Mouse (Mus musculus) left cerebral cortex, adult 8-10 months (tissue): Measurements from ENCODE around the gene Spred2. TPM values are rescaled to one million over a fixed set of nuclear protein-coding genes. Genes with fewer than 3 reads are reported as not detected.

Experiments used
- DNase-seq, 2 experiments: peaks; one replicate each; pipeline ENCODE4 v3.0.0; 2022; ENCODE audit warnings: low spot score in 2 of 2
- total RNA-seq, 4 experiments: library from RNA; stranded (reverse); gene quantifications; 2 replicates each; pipeline ENCODE4 v1.2.4; 2022

Spred2 gene
- total RNA-seq, 4 experiments from 2014 or later = 66.8 to 82.4 (median 72.3) TPM

DNA sequence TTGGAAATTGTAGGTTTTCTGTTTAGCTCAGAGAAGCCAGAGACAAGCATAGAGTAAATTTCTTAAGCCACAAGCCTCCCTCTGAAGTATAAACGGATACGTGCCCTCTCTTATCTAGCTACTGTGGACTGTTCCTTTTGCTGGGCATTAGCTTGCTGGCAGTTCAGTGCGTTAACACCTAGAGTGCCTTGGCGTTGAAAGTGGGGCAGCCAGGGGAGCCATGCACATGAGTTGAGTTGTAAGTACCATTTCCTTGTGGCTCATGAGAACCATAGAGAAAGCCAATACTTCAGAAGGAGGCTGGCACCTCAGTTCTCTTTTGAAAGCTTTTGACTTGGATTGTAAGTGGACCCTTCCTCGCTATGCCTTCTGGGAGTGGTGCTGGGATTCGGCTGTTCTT lies 58.6 kb downstream of the Spred2 start:
- DNase-seq = no peak

DNA sequence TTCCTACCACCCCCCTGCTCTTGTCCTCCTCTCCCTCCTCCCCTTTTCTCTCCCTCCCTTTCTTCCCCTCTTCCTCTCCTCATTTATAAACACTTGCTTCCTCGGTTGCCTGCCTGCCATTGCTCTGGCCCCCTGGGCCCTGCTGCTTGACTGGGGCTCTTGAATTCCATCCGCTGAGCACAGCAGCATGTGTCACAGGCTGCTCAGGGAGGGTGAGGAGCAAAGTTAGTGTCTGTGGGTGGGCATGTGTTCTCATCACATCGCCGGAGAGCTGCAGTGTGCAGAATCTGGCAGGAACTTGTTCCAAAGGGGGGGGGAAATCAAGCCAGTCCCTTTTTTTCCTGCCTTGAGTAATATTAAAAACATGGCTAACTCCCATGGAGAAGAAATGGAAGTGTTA lies 59.1 kb downstream of the Spred2 start:
- DNase-seq = peak in 1 of 2 experiments; percentile 56

DNA sequence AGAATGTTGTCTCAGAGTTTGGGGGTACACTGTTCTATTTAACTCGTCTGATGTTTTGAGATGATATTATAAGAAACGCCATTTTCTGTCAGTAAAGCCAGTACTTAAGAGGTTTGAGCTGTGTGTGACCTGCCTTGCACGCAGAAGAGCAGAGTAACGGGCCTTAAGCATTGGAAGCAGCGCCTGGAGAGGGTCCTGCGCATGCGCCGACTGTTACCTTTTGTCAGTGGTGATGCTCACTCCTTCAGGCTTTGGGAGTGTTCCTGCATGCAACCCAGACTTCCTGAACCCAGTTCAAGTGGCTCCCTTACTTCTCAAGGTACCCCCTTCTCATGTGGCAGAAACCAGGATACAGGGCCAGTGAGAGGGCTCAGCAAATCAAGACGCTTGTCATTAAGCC lies 59.9 kb downstream of the Spred2 start:
- DNase-seq = no peak

DNA sequence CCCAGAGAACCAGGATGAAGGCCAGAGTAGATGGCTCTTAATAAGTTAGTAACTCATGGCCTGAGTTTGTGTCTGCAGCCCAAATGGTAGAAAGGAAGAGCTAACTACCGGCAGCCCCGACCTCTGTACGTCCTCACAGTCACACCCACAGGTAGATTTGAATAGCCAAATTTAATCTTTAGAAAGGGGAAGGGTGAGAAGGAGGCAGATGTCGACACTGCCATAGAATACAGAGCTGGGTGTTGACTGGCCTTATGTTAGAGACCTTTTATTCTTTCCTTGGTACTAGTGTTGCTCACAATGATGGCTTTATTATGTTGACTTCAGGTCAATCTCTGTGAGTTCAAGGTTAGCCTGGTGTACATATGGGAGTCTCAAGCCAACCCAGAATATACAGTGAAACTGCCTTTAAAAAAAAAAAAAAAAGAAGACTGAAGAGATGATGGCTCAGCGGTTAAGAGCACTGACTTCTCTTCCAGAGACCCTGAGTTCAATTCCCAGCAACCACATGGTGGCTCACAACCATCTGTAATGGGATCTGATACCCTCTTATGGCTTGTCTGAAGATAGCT lies 61.2 kb downstream of the Spred2 start:
- DNase-seq = no peak

DNA sequence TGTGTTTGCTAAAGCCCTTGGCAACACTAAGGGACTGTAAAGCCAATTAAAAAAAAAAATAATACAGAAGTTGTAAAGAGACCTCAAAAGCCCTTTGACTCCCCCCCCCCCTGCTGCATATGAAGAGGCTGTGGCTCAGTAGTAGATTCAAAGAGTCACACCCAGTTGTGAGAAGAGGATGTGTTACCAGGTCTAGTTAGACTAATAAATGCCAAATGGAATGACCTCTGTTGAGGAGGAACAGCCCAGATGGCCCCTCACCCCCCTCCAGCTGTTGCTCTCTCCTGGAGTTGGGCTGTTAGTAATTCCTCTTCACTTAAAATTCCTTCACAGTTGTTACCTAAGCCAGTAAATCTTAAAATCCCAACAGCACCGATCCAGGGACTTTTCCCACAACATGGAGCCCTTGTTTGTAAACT lies 62.3 kb downstream of the Spred2 start:
- DNase-seq = no peak

DNA sequence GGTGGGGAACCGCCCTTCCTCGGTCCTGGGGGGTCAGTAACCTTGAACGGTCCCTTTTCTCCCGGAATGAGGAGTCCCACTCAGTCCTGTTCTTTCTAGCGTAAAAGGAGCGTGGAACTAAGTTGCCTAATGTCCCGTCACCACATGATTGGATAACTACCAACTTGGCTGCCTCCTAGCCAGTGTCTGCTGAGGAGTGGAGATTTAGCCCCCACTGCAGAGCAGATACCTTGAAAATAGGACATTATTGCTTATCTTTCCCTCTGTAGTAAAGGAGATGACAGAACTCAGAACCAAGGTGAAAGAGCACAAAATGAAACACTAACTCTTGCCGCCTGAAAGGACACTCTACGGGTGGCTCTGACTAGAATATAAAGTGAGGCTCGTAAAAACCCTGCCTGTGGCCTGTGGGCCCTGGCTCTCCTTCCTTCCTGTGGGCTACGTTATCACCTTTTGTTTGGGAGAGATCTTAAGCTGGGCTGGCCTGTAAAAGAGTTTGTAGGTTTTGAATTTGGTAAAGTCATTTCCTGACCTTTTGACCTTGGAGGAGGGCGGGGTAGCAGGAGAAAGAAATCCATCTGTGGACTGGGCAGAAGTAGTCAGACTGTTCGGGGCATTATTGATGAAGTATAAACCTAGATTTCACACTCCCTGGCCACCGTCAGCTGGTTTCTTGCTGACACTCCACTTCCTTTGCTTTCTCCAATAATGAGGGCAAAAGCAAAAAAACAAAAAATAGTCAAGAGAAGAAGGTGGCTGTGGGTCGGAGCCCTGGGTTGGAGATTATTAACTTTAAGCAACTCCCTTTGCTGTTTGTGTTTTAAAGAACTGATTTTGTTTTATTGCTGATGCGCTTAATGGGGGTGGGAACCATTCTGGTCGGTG lies 62.9 kb downstream of the Spred2 start:
- no peak for DNase-seq

DNA sequence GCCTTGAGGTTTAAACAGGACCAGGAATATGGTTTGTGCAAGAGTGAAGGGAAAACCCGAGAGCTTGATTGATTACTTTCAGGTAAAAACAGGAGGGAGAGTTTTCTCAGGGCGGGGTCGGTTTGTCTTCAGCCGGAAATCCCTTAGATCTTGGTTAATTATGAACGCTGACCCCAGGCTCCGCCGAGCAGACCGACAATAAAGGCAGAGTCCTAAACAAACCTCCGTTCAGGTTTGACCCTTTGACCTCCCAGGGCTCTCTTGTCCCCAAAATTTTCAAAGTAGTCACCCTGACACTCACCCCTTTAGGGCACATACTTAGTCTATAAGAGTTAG lies 63.5 kb downstream of the Spred2 start:
- no peak for DNase-seq

DNA sequence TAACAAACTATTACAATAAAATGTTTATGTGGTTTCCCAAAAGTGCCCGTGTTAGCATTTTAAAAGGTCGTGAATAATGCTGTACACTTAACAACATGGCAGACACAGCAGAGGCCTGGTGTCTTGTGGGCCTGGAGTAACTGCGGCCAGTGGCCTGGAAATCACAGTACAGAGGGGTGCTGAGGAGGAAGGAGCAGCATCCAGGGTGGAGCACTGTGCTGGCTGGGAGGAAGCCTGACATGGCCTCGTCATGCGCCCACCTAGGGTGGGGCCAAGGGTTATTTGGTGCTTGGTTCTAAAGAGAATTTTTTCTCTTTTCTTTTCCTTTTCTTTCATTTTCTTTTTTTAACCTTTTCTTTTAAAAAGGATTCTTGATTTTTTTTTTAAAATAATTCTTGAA lies 64.0 kb downstream of the Spred2 start:
- no peak for DNase-seq

DNA sequence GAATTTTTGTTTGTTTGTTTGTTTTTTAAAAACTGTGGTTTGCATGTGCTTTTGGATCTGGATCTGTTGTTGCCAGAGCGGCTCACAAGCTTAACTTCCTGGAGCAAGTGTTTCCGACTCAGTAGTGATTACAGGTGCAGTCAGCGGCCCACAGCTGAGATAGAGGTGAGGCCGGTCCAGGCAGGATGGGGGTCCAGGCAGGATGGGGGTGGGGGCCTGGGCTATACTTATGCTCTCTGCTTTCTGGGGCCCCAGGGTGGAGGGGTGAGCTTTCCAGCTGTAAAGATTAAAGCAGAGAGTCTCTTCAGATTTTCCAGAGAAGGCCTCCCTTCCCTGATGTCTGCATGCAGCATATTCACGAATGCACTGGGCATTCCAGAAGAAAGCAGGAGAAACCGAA lies 64.5 kb downstream of the Spred2 start:
- no peak for DNase-seq

DNA sequence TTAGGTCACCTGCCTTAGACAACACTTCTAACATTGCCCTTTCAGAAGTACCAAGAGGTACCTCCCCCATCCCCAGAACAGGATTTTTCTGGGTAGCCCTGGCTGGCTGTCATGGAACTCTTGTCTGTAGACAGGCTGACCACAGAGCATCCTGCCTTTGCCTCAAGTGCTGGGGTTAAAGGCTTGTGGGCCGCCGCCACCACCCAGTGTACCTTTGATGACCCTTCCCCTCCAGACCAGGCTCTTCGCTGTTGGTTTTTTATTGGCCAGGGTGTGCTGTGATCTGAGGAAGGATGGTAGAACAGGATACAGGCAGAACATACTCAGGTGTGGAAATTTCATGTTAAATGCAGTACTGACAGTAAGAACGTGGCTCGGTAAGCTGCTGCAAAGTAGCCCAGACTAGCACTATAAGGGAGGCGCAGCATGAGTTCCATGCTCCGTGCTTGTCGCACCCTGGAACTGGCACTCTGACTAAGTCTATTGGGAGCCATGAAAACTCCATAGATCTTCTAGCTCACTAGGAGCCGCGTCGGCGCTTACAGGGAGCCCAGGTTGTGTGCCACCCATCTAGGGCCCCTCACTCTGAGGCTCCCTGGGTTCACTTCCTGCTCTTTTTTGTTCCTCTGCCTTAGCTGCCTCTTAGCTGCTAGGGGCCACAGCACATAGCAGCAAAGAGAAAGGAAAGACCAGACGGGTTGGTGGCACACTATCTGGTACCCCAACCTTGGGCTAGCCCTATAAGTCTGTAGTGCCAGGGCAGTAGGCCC lies 65.2 kb downstream of the Spred2 start:
- no peak for DNase-seq

DNA sequence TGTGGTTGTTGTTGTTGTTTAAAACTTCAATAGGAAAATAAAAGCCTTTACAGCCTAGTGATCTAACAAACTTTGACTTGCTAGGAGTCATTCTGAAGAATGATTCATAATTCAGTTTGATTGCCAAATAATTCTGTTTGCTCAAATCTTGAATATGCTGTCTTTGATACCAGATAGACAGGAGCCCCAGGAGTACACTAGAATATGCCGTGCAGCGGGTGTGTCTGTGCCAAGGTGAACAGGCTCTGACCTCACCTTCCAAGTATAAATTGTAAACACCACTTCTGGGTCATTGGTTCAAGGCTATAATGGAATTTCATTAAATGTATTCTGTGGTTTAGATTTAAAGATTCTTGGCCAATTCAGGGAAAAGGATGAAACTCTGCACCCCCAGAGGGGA lies 66.6 kb downstream of the Spred2 start:
- DNase-seq = no peak

DNA sequence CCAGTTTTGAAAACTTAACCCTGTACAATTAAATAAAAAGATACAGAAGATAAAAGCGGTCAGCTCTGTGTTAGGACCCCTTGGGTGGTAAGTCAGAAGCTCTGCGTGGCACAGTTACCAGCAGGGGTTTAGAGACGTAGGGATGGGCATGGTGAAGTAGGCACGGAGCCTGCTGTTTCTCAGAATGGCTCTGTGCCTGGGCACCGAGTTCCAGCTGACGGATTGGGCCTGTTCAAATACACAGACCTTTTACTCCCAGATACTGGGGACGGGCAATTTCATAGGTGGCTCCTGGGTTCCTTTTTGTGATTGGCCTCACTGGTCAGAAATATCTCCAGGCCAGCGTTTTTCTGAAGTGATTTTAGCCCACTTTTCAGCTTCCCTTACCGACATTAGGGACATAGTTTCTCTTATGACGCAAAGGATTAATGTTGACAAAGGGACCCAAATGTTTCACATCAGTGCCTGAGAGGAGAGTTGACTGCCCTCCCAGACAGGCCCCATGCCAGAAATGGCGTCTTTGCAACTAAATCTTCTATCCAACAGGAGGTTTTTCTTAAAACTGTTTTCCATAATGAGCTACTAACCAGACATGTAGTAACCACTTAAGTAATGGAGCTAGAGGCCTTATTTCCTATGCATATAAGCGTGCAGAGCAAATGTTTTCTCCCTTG lies 67.3 kb downstream of the Spred2 start:
- no peak for DNase-seq

DNA sequence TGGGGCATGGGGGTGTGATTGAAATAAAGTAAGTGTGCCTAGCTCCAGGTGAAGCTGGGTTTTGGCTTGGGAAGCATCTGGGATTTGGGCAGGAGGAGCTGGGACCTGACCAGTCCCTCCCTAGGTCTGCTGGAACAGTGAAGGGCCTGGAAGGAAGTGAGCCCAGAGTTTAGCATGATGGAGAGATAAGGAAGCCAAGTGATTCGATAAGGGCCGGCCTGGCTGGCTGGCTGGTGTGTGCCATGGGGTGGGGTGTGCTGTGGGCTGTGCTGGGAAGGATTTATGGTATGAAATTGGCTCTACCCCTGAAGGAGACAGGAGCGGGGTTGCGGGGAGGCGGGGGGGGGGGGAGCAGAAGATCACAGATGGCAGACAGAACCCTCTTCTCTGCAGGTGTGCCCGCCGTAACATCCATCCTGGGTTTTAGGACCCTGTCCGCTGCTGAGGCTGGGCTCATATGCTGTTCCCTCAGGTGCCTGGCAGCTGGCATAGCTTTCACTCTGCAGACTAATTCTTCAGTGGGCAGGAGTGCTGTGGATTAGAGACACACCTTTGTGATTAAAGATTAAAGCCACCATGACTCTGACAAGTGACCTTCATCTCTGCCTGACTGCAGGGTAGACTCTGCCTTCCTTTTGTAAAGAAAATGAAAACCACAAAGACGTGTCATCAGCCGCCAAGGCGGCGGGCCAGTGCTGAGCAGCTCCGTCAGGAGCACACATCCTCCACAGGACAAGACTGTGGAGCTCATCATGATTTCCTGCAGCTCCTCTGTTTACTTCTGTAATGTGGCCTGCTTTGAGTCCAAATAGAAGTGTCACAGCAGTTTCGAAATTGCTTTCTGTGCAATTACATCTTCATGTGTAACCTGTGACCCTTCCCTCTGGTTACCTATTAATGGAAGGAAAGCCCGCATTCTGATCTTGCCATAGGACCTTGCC lies 68.4 kb downstream of the Spred2 start:
- no peak for DNase-seq

DNA sequence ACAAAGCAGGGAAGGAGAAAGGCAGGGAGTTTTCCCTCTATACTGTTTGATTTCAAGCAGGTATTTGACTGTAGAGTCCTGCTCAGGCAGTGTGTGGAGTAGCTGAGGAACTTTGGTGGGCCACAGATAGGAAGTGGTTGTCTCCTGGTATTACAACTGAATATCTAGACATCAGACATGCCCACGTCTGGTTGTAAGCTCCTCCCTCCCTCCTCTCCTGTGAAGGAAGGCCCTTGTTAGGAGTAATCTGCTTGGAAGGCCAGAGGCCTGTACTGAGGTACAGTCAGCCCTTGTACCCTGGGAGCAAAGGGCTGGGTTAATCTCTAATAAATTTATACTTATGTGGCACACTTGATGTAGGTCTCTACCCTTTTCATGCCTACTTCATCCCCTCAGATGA lies 69.6 kb downstream of the Spred2 start:
- DNase-seq = no peak

DNA sequence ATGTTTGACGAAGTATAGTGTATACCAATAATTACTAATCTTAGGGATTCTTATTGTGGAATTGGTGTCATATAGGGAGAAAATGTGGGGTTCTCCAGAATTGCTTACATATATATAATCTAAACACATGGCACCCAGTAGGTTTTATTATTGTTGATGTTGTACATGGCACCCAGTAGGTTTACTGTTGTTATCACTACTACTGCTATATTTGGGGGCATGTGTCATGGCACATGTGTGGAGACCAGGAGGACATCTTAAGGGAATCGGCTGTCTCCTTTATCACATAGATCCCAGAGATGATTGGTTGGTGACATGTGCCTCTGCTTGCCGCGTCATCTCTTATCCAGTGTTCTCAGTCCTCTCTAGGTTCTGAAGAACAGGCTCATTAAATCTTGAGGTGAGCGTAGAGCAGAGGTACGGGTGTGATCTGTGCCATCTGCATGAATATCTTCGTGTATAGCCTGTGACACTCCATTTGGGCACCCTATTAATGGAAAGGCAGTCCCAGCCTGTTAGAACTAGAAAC lies 70.2 kb downstream of the Spred2 start:
- DNase-seq = no peak

DNA sequence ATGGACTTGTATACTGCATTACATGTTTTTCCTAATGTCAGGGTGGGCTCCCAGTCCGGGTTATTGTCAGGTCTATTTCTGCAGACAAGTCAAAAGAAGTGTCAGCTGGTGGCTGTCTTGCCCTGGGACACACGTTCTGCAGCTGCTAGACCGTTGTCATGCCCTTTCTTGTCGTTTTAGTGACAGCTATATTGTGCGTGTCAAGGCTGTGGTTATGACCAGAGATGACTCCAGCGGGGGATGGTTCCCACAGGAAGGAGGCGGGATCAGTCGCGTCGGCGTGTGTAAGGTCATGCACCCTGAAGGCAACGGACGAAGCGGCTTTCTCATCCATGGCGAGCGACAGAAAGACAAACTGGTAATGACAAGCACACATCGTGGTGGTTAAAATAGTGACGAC lies 73.8 kb downstream of the Spred2 start:
- DNase-seq = no peak

DNA sequence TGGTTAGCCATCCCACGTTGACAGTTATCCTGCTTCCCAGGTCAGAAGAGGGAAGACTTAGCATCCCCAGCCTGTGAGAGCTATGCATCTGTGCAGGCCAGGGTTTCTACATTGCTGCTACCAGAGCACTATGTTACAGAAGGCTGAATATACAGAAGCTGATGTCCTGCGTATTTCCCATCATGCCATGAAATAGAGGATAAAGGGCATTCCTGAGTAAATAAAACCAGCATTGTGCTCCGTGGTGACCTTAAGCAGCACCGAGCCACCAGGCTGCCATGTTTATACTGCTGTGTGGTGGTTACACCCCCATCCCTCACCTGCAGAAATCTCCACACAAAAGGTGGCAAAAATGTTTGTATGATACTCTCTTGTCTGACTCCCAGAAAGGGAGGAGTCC lies 78.7 kb downstream of the Spred2 start:
- no peak for DNase-seq

DNA sequence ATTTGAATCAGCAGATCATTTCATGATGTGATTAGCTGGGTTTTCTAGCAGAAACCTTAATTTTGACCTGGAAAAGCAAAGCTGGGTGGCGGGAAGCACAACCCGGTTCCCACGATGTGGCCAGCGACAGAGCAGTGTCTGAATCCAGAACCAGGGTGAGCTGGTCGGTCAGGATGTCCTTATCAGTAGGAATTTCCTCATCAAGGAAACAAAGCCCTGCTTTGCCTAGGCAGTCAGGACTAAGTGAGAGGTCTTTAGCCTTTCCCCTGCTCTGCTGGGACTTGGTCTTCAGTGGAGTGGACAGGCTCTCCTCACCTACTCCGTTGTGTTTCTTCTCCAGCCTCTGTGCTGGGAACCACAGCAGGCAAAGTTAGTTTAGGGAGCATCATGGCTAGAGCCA lies 83.5 kb downstream of the Spred2 start:
- no peak for DNase-seq

DNA sequence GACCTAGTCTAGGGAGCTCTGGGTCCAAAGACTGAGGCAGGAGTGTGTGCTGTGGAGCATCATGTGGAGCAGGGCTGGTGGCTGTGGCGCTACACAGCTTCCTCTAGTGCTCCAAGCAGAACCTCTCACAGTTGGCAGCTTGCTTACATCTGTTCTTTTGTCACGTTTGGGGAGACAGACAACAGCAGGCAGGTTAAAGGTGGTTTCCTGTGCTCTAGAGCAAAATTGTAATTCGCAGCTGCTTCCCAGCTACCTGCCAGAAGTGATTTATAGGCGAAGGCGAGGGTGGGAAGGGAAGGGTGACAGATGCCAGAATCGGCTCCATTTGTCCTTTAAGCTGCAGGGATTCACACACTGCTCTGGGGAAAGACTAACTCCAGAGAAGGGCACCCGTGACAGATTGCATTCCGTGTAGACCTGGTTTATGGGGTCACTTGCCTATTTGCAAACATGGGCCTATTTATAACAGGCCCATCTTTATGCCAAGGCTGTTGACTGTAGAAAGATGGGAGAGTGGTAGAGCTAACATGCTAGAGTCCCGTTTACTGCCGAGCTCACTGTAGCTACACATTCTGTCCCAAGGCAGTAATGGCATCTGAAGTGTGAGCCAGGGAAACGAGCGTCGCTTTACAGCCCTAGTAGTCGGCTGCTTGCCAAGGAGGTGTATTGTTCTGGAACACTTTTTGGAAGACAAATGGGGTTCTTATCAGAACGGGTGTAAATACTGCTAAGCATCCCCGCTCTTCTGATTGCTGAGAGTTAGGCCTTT lies 87.2 kb downstream of the Spred2 start:
- no peak for DNase-seq

DNA sequence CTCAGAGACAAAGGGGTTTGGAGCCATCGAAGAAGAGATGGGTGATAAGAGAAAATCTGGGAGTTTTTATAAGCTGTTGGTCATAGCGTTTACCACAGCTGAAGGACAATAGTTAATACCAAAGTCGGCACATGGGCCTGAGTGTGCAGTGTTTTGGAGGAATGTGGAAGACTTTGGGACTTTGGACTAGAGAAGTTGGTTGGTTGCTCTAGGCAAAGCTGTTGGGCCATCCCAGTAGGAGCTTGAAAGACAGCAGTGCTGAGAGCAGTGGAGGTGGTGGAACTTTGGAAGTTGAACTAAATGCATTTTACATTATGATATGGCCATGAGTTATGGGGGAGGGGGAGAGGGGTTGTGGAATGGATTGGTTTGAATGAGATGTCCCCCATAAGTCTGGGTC lies 89.2 kb downstream of the Spred2 start:
- no peak for DNase-seq
